Mouse (Mus musculus): ENCODE results near the gene Pelo.

Gene Pelo

DNA sequence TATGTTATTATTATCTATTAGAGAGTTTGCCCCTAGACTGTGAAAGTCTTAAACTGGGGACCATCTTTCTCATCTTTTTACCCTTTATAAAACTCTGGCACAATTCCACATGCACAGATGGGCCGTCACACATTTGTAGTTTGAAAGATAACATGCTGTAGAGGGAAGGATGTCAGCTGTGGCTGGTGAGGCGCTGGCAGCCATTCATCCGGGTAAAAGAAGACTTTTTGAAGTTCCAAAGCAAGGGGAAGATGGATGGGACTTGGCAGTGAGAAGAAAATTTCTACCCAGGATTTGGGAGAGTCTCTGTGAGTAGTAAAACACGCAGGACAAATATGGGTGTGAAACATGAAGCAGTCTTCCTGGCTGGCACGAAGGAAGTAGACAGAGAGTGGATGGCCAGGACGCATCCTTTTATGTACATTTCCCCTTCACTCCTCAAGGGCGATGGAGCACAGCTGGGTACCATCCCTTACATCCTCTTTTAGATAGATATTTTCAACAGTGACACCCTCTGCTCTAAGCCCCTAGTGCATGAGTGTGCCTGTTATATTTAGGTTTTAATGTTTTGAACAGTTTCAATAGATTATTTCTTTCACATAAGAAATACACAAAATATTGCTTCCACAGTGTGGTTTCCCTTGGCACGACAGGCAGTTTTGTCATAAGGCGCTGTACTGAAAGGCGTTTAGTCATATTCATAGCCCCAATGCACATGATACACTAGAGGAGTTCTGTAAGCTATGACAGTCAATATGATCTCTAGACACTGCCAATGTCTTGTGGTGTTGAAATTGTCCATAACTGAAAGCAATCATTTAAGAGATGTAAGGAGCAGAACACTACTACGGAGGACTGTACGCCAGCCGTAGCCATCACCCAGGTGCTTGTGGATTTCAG is 39.1 kb downstream of the Pelo start:
- no peak for ATAC-seq (ENCODE audit: insufficient number of reproducible peaks, low FRiP score, low TSS enrichment)

DNA sequence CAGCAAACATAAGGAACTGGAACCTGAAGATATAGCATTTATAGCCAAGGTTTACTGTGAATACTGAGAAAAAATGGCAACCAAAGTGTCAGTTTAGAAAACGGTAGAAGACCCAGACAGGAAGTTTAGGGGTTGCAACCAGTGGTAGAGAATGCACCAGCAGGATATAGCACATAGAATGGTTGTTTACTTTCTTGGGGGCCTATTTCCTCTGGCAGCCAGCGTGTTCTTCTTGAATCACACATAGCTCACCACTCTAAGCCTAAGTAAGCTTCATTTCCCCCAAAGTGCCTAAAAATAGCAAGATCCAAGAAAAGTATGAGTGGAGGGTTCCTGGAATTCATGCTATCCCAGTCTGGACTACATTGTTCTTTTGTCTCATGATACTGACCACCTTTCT is 47.3 kb downstream of the Pelo start:
- ATAC-seq (ENCODE audit: insufficient number of reproducible peaks, low FRiP score, low TSS enrichment), result no peak

All from cerebellum, adult (tissue).